Mouse (Mus musculus) embryonic stem cell, embryonic (primary cell): ENCODE measurements around the gene Tnik.

Source experiments
- CTCF ChIA-PET, 4 experiments: fragments of 300-600 bp in 2 of 4; fragments of 350-600 bp in 2 of 4; sonication (Branson Sonifier 250); formaldehyde crosslinking; loops; one replicate each; lab custom pipeline; 2022; ENCODE audit warnings: inconsistent platforms in 2 of 4; lab: Charles Lee
- POLR2A ChIA-PET, 4 experiments: fragments of 300-600 bp in 2 of 4; fragments of 350-600 bp in 2 of 4; sonication (Branson Sonifier 250); formaldehyde crosslinking; loops; one replicate each; lab custom pipeline; 2022; ENCODE audit warnings: antibody characterized with exemption in 4 of 4, inconsistent platforms in 1 of 4; lab: Charles Lee

The Tnik gene

DNA sequence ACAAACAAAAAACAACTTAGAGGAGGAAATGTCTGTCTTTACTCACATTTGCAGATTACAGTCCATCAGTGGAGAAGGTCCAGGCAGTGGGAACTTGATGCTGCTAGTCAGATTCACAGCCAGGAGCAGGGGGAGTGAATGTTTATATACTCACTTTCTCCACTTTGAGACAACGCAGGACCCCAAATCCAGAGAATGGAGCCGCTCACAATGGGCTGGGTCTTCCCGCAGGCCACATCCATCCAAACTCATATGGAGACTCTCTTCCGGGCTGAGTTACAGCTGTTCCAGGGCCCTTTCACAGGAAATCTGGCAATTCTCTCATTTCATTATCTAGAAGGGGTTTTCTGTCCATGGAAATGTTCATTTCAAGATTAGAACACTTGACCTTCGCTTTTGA, 277.1 kb downstream of the Tnik start:
- ChIA-PET POLR2A (no interaction called here), CTCF (no interaction called here)

DNA sequence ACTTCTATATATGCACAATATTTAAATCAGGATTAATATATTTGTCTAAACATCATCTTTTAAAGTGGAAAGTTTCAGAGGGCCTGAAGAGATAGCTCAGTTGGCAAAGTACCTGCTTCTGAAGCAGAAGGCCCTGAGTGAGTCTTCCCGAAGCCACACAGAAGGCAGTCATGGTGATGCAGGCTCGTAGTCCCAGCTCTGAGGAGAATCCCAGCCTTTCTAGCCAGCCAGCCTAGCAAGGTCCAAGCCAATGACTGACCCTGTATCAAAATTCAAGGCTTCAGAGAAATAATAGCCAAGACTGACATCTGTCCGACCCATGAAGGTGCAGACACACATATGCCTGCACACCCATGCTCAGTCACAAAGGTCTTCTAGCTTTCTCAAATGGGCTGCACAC, 279.9 kb downstream of the Tnik start:
- POLR2A ChIA-PET, result no interaction called here

GRCm38 (mm10) chr3:28543380-28543984, 280.5 kb downstream of the Tnik start:
- CTCF ChIA-PET, result interaction anchor here in 3 of 4 experiments (0.7 to 1.5 kb wide), 6 partner anchors 12 to 535 kb away, joined by 3 to 6 read pairs (median 4); no protein-coding TSS in a partner anchor
- POLR2A ChIA-PET, result no interaction called here

More for the DNA sequence above, 279.9 kb downstream of the Tnik start:
- CTCF ChIA-PET, result interaction anchor here in 3 of 4 experiments (0.9 to 1.5 kb wide), 5 partner anchors 12 to 378 kb away, joined by 3 to 6 read pairs (median 3); no protein-coding TSS in a partner anchor

DNA sequence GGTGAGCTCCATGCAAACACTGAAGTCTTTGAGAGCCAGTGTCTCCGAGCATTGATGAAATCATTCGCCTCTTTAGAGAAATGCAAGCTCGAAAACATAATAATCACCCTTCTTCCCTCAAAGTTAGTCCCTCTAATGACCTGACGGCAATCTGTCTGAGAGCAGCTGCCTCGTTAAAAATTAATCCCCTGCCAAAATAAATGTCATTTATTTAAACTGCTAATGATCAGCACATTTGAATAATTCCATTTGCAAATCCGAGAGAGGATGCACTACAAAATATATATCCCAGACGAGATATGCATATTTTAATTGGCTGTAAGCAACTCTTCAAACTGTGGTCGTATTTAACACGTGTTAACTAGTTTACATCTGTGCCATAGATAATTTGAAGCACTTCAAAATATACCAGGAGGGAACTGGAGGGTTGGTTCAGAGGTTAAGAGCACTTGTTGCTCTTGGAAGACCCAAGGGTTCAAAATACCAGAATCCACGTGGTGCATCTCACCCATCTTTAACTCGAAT, 281.4 kb downstream of the Tnik start:
- ChIA-PET CTCF (interaction anchor here in 3 of 4 experiments (0.7 to 1.5 kb wide), 3 partner anchors 13 to 536 kb away, joined by 4 to 6 read pairs (median 4); no protein-coding TSS in a partner anchor), POLR2A (no interaction called here)

DNA sequence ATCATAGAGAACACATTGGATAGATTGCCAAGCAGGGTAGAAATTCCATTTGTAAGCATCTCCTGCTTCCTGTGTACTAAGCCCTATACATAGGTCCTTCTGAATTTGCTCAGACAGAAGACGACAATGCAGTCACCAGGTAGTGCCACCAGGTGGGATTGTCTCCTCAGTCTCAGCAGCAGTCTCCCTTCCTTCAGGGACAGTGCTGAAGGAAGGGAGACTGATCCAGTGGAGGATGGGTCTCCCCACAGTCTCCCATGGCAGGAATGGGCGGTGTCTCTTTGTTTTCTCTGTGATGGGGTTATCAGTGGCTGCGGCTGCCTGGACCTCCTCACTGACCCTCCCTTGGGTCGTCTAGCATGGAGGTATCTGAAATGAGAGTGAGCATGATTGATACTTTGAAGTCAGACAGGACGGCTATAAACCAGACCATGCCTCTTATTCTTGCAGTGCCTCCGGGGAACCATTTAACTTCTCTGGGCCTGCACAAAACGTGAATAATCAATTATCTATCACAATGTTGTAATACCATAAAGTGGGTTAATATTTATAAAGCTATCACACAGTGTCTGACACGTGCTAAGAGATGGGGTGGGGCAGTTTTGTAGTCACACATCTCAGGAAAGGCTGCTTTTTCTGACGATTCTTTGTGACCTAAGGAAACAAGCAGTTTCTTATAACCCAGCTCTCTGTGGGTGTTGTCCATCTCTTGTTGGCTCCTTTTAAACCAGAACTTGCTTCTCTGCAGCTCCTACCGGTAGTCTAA, 285.1 kb downstream of the Tnik start:
- POLR2A ChIA-PET, result interaction anchor here in 1 of 4 experiments (0.6 kb wide), 1 partner anchor 254 kb away, joined by 4 read pairs; no protein-coding TSS in a partner anchor
- CTCF ChIA-PET, result interaction anchor here in 2 of 4 experiments (0.6 to 0.9 kb wide), 2 partner anchors 383 to 468 kb away, joined by 3 read pairs; no protein-coding TSS in a partner anchor

- ChIA-PET POLR2A (no interaction called here), CTCF (no interaction called here)
These were observed 286.4 kb downstream of the Tnik start for GRCm38 (mm10) chr3:28549391-28549790.

GRCm38 (mm10) chr3:28550497-28551093, 287.6 kb downstream of the Tnik start:
- POLR2A ChIA-PET, result no interaction called here
- CTCF ChIA-PET, result interaction anchor here in 1 of 4 experiments (0.7 kb wide), 1 partner anchor 159 kb away, joined by 7 read pairs; no protein-coding TSS in a partner anchor

GRCm38 (mm10) chr3:28551756-28552155, 288.7 kb downstream of the Tnik start:
- POLR2A ChIA-PET, result no interaction called here
- CTCF ChIA-PET, result no interaction called here

- ChIA-PET POLR2A (no interaction called here), CTCF (no interaction called here)
These were observed 291.9 kb downstream of the Tnik start for GRCm38 (mm10) chr3:28554934-28555333.

- ChIA-PET CTCF (no interaction called here), POLR2A (no interaction called here)
These were observed 293.0 kb downstream of the Tnik start for GRCm38 (mm10) chr3:28555795-28556570.

- POLR2A ChIA-PET, result interaction anchor here in 2 of 4 experiments (0.5 to 0.7 kb wide), 2 partner anchors 60 to 194 kb away, joined by 3 to 4 read pairs; no protein-coding TSS in a partner anchor
- CTCF ChIA-PET, result interaction anchor here in 1 of 4 experiments (0.7 kb wide), 1 partner anchor 412 kb away, joined by 5 read pairs; no protein-coding TSS in a partner anchor
These were observed 295.4 kb downstream of the Tnik start for GRCm38 (mm10) chr3:28558328-28558871.

- ChIA-PET POLR2A (no interaction called here), CTCF (interaction anchor here in 3 of 4 experiments (0.5 to 0.7 kb wide), 5 partner anchors 15 to 749 kb away, joined by 3 to 21 read pairs (median 3); no protein-coding TSS in a partner anchor)
These were observed 298.4 kb downstream of the Tnik start for GRCm38 (mm10) chr3:28561408-28561807.

DNA sequence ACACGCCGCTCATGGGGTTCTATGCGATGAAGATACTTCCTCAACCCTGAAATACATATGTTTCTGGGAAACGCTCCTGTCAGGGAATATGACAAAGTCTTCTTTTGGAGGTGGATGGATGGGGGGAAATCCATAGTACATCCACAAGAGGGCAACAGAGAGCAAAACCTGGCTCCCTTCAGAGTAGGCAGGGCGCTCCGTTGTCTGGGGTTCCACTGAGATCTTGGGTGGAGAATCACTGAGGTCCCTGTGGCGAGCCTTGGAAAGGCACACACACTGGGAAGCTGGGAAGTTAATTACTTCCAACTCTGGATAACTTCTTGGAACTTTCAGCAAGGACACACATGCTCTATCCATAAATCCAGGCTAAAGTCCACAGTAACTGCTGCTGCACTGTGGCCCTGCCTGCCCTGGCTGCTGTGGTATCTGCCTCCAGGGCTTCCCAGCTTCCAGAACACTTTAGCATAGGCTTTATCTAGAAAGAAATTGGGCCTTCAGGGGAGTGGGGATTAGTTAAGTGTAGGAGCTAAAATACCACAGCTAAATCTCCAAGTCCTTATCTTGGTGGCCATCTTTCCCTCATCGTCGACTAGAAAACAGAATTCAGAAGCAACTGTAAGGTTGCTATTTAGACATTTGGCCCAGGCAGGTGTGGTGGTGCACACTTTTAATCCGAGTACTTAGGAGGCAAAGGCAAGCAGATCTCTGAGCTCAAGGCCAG, 299.8 kb downstream of the Tnik start:
- ChIA-PET POLR2A (interaction anchor here in 2 of 4 experiments (0.5 to 0.9 kb wide), 2 partner anchors 161 to 184 kb away, joined by 3 read pairs; no protein-coding TSS in a partner anchor), CTCF (interaction anchor here in 2 of 4 experiments (0.6 to 4.1 kb wide), 6 partner anchors 32 to 397 kb away, joined by 3 to 21 read pairs (median 5); no protein-coding TSS in a partner anchor)

- CTCF ChIA-PET, result interaction anchor here in 3 of 4 experiments (0.5 to 4.1 kb wide), 5 partner anchors 174 to 545 kb away, joined by 3 to 21 read pairs (median 3); no protein-coding TSS in a partner anchor
These were observed 301.6 kb downstream of the Tnik start for GRCm38 (mm10) chr3:28564370-28565357.

DNA sequence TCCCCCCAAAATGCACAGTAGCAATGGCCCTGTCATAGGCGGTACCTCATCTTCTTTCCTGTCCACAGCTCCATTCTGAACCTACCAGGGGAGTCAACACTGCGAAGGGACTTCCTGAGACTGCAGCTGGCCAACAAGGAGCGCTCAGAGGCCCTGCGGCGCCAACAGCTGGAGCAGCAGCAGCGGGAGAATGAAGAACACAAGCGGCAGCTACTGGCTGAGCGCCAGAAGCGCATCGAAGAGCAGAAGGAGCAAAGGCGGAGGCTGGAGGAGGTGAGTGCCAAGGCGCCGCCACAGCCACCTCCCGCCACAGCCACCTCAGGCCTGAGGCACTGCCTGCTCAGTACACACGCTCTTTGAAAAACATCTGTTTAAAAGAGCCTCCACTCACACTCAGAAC, 314.3 kb downstream of the Tnik start:
- ChIA-PET POLR2A (interaction anchor here in 1 of 4 experiments (0.6 kb wide), 1 partner anchor 117 kb away, joined by 4 read pairs; no protein-coding TSS in a partner anchor), CTCF (interaction anchor here in 1 of 4 experiments (0.7 kb wide), 1 partner anchor 1301 kb away, joined by 3 read pairs; no protein-coding TSS in a partner anchor)

More at GRCm38 (mm10) chr3:28564370-28565357, 301.6 kb downstream of the Tnik start:
- POLR2A ChIA-PET, result no interaction called here
